Mouse (Mus musculus): ENCODE measurements around the gene Tgm4. TPM values are rescaled to one million over a fixed set of nuclear protein-coding genes. Genes with fewer than 3 reads are reported as not detected.

Gene Tgm4
- polyA plus RNA-seq, 1 experiment from 2014 or later, result 0.55 TPM

DNA sequence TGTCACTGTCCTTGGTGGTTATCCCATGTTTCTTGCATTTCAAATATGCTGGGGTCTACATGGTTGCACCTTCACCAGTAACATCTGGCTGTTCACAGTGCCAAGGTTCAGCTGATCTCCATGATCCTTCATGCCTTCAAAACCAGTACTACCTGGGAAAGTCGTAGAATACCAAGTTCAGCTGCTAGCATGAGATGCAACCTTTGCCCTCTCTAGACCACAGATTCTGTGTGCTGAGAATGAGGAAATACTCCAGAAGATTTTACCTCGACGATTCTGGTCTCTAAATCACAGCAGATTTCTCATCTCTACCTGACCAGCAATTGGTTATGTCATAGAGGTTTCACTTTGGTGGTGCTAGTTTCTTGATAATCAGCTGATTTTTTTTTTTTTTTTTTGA is 25.6 kb downstream of the Tgm4 start:
- H3K9me3 ChIP-seq, result no peaks in the 10 kb centered on the region
- H3K9ac ChIP-seq, result no peak overlapping the region
- no peak for ATAC-seq (ENCODE audit: insufficient number of reproducible peaks, insufficient read depth, low FRiP score, low TSS enrichment, low read depth)
- H3K4me2 ChIP-seq, result no peak overlapping the region
- H3K4me1 ChIP-seq, result no peaks in the 10 kb centered on the region
- WGBS, result 88% methylated on average over 3 of the region's 3 CpGs
- no peak overlapping the region for H3K4me3 ChIP-seq
- no peaks in the 10 kb centered on the region for H3K36me3 ChIP-seq
- no peak overlapping the region for H3K27ac ChIP-seq
- H3K27me3 ChIP-seq, result no peaks in the 10 kb centered on the region

DNA sequence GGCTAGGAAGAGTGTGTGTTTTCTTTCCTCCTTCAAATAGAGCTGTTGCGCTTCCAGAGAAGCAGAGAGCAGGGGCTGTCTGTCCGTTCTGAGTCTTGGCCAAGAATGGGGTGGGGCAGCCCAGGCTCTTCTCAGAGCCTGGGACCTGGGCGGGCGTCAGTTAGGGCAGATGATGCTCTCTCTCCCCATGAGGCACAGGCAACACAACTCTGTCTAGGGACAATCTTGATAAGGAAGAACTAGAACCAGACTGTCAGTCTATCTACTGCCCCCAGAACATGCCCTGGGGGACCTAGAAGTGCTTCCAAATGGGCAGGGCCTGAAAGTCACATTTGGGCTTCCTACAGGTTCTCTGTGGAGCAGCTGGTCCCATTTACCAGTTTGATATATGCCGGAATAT is 44.6 kb downstream of the Tgm4 start:
- Histone ChIP-seq H3K4me3 (no peak overlapping the region), H3K27me3 (no peaks in the 10 kb centered on the region), H3K4me1 (no peaks in the 10 kb centered on the region), H3K9ac (no peak overlapping the region), H3K36me3 (peaks cover 93% of the 10 kb centered on the region), H3K4me2 (no peak overlapping the region), H3K9me3 (no peaks in the 10 kb centered on the region), H3K27ac (no peak overlapping the region)
- ATAC-seq (ENCODE audit: insufficient number of reproducible peaks, insufficient read depth, low FRiP score, low TSS enrichment, low read depth), result no peak
- 88% methylated on average over 5 of the region's 5 CpGs for WGBS

DNA sequence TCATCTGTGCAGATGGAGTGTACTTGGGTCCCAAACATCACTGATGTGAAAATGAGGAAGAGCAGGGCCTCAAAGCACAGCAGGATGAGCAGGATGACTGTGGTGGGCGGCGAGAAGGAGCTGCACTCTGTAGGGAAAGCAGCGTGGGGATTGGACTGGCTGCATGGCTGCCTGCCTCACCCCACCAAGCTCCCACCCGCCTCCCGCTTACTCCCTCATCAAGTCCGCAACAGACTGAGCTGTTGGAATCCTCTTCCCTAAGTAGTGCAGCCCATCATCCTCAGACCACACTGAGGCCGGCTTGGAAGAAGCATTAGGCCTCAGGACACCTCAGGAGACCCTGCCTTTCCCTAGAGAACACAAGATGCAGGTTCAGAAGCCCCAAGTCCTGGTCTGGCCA is 45.8 kb downstream of the Tgm4 start:
- H3K36me3 ChIP-seq, result peaks cover 96% of the 10 kb centered on the region

DNA sequence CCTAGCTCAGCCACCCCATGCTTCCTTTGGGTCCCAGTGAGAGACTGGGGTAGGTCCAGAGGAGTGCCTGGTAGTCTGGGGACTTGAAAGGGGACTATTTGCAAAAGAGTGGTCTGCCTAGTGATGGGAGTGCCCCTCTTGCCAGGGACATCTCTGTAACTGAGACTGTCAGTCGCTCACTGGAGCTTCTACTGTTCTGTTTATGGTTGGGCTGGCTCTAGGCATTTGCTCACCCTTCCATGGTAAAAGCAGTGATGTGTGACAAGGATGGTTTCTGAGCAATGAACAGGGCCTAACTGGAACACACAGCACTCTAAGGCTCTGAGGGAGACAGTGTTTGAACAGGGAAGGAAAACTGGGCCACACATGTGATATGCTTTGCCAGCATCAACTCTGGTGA is 46.3 kb downstream of the Tgm4 start:
- no peak overlapping the region for H3K27ac ChIP-seq
- no peak overlapping the region for H3K4me3 ChIP-seq
- 91% methylated on average over 1 of the region's 1 CpGs for WGBS
- ATAC-seq (ENCODE audit: insufficient number of reproducible peaks, insufficient read depth, low FRiP score, low TSS enrichment, low read depth), result no peak
- no peaks in the 10 kb centered on the region for H3K4me1 ChIP-seq
- no peak overlapping the region for H3K9ac ChIP-seq
- no peaks in the 10 kb centered on the region for H3K27me3 ChIP-seq
- H3K9me3 ChIP-seq, result no peaks in the 10 kb centered on the region
- H3K4me2 ChIP-seq, result no peak overlapping the region
- peaks cover 96% of the 10 kb centered on the region for H3K36me3 ChIP-seq

More for the DNA sequence above, 45.8 kb downstream of the Tgm4 start:
- 92% methylated on average over 7 of the region's 7 CpGs for WGBS
- Histone ChIP-seq H3K4me1 (no peaks in the 10 kb centered on the region), H3K9ac (no peak overlapping the region), H3K9me3 (no peaks in the 10 kb centered on the region), H3K4me3 (no peak overlapping the region), H3K4me2 (no peak overlapping the region), H3K27ac (no peak overlapping the region), H3K27me3 (no peaks in the 10 kb centered on the region)
- ATAC-seq (ENCODE audit: insufficient number of reproducible peaks, insufficient read depth, low FRiP score, low TSS enrichment, low read depth), result no peak

DNA sequence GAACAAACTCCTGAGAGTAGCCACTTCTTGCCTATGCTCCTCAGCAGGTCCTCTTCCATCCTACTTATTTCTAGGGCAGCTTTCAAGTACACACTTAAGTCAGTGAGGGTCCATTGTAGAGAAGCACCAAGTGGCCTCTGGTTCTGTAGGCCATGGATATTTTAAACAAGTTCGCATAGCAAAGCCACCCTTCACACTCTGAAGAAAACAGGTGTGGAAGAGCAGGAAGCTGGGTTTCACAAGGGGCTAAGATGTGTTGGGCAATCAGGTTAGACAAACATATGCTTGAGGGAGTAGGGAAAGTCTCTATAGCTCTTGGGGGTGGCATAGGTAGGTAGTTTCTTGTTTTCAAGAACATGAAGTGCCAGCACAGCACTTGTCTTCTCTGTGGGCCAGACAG is 50.8 kb downstream of the Tgm4 start:
- Histone ChIP-seq H3K9ac (no peak overlapping the region), H3K27ac (no peak overlapping the region), H3K27me3 (no peaks in the 10 kb centered on the region), H3K36me3 (peaks cover 96% of the 10 kb centered on the region), H3K4me3 (no peak overlapping the region), H3K4me1 (no peaks in the 10 kb centered on the region), H3K9me3 (no peaks in the 10 kb centered on the region), H3K4me2 (no peak overlapping the region)
- 83% methylated on average over 1 of the region's 1 CpGs for WGBS
- no peak for ATAC-seq (ENCODE audit: insufficient number of reproducible peaks, insufficient read depth, low FRiP score, low TSS enrichment, low read depth)

DNA sequence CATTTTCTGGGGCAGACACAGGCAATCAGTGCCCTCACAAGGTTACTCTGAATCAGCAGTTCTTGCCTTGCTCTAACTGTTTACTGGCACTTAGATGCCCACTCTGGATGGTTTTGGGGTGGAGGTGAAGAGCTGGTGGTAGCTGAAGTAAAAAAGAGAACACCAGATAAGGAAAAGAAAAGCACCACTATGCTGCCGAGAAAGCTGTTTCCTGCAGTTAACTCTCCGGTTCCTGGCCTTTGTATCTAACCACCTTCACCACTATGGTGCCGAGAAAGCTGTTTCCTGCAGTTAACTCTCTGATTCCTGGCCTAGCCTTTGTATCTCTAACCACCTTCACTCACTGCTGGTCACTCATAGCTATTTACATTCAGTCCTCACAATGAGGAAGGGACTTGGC is 53.0 kb downstream of the Tgm4 start:
- WGBS, result 68% methylated on average over 3 of the region's 3 CpGs
- H3K4me3 ChIP-seq, result no peak overlapping the region
- ATAC-seq (ENCODE audit: insufficient number of reproducible peaks, insufficient read depth, low FRiP score, low TSS enrichment, low read depth), result no peak
- peaks cover 86% of the 10 kb centered on the region for H3K36me3 ChIP-seq
- no peaks in the 10 kb centered on the region for H3K27me3 ChIP-seq
- no peaks in the 10 kb centered on the region for H3K4me1 ChIP-seq
- H3K9ac ChIP-seq, result no peak overlapping the region
- no peak overlapping the region for H3K27ac ChIP-seq
- H3K9me3 ChIP-seq, result no peaks in the 10 kb centered on the region
- H3K4me2 ChIP-seq, result no peak overlapping the region

DNA sequence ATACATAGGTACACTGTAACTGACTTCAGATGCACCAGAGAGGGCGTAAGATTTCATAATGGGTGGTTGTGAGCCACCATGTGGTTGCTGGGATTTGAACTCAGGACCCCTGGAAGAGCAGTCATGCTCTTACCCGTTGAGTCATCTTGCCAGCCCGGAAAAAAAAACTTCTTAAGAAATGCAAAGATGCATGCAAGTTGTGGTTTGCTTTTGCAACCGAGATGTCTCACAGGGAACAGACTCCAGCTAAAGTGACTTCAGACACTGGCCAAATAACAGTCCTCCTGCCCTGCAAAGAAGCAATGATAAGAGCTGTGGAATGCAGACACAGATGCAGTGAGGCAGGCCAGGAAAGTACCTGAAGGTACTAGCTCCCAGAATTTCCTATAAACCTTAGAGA is 56.3 kb downstream of the Tgm4 start:
- no peak overlapping the region for H3K4me2 ChIP-seq
- H3K4me1 ChIP-seq, result no peaks in the 10 kb centered on the region
- no peak for ATAC-seq (ENCODE audit: insufficient number of reproducible peaks, insufficient read depth, low FRiP score, low TSS enrichment, low read depth)
- H3K27ac ChIP-seq, result no peak overlapping the region
- H3K36me3 ChIP-seq, result peaks cover 78% of the 10 kb centered on the region
- H3K4me3 ChIP-seq, result no peak overlapping the region
- H3K9ac ChIP-seq, result no peak overlapping the region
- H3K9me3 ChIP-seq, result no peaks in the 10 kb centered on the region
- H3K27me3 ChIP-seq, result no peaks in the 10 kb centered on the region
- 87% methylated on average over 4 of the region's 4 CpGs for WGBS

DNA sequence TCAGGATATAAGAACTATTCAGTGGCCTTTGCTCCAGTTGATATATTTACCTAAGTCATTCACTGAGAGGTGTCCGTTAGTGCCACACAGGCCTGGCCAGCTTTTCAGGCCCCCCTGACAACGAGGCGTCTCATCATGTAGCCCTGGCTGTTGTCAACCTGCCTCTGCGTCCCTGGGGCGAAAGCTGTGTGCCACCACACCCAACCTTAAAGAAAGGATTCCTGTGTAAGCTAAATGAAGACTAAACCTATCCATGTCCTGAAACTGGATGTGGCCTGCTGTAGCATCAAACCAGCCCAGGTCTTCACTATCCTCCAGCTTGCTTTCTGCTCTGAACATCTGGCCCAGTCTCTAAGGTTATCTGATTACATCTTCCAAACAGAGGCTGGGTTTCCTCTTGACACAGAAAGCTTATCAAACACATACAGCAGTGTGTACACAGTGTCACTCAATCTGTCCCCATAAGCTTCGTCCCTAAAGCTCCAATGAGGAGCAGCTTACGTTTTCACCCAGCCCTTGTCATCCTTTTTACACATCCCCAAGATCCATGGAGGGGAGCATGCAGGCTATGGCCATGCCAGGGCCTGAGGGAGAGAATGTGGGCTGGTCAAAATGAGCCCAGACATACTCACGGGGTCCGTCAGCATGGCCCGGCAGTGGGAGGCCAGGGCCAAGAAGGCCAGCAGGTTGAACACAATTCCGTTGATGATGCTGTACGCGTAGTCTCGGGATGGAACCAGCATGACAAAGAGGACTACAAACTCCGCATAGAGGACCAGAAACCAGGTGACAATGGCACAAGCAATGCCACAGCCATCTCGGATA is 65.3 kb downstream of the Tgm4 start:
- Histone ChIP-seq H3K36me3 (peaks cover 65% of the 10 kb centered on the region), H3K4me2 (no peak overlapping the region), H3K27ac (no peak overlapping the region), H3K9ac (no peak overlapping the region), H3K27me3 (no peaks in the 10 kb centered on the region), H3K9me3 (no peaks in the 10 kb centered on the region), H3K4me1 (no peaks in the 10 kb centered on the region), H3K4me3 (no peak overlapping the region)
- ATAC-seq (ENCODE audit: insufficient number of reproducible peaks, insufficient read depth, low FRiP score, low TSS enrichment, low read depth), result no peak
- WGBS, result 94% methylated on average over 16 of the region's 16 CpGs

DNA sequence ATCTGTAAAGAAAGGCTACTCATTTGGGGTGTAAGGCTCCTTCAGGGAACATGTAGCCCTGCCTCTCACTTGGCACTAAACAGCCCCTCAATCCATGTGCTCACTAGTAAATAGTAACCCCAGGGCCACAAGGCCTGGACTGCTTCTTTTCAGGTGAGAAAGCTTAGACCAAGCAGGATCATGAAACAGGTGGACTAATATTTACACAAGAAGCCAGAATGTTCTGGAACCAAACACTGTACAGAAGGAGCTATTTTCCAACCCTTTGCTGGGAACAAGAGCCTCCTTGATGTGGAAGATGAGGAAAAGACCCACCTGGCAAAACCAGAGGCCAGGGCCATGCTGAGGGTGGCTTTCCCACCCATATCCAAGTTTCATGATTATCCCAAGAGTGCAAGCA is 68.9 kb downstream of the Tgm4 start:
- Histone ChIP-seq H3K27ac (no peak overlapping the region), H3K36me3 (peaks cover 39% of the 10 kb centered on the region), H3K4me3 (no peak overlapping the region), H3K9me3 (no peaks in the 10 kb centered on the region), H3K4me1 (no peaks in the 10 kb centered on the region), H3K9ac (no peak overlapping the region), H3K27me3 (no peaks in the 10 kb centered on the region), H3K4me2 (no peak overlapping the region)
- no peak for ATAC-seq (ENCODE audit: insufficient number of reproducible peaks, insufficient read depth, low FRiP score, low TSS enrichment, low read depth)

DNA sequence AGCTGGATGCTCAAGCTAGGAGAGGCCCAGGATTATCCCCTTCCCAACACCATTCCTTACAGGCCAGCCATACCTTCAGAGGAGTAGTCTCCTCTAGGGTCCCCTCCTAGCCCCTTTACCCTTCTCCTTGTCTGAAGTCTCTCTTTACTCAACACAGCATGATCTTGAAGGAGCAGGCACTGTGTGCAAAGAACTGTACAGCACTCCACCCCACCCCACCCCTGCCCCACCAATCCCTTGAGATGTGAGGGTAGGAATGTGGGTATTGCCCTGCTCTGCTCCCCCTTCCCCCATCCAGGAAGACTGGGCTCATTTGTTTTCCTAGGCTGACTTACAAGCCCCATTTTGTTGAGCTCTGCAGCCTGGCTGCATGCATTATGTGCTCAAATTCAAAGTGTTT is 69.8 kb downstream of the Tgm4 start:
- no peak overlapping the region for H3K9ac ChIP-seq
- H3K27ac ChIP-seq, result no peak overlapping the region
- no peak overlapping the region for H3K4me3 ChIP-seq
- H3K4me1 ChIP-seq, result no peaks in the 10 kb centered on the region
- H3K9me3 ChIP-seq, result no peaks in the 10 kb centered on the region
- ATAC-seq (ENCODE audit: insufficient number of reproducible peaks, insufficient read depth, low FRiP score, low TSS enrichment, low read depth), result no peak
- H3K36me3 ChIP-seq, result peaks cover 31% of the 10 kb centered on the region
- no peaks in the 10 kb centered on the region for H3K27me3 ChIP-seq
- no peak overlapping the region for H3K4me2 ChIP-seq

DNA sequence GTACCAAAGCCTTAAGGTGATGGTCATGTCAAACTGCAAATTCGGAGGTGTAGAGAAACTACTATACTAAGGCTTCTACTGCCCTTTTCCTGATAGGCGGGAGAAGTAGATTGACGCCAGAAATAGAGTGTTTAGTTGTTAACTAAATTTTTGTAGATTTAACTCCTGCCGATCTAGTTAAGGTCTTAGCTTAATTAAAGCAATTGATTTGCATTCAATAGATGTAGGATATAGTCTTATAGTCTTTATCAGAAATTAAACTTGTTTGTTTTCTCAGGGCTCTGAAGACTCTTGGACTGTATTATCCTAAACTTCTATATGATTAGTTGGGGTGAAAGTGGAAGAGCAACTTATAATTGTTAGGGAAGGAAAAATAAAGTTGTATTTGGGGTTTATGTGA is 72.7 kb downstream of the Tgm4 start:
- peaks cover 8% of the 10 kb centered on the region for H3K4me1 ChIP-seq
- no peaks in the 10 kb centered on the region for H3K9me3 ChIP-seq
- peaks cover 15% of the 10 kb centered on the region; the same call in 1 of the 2 replicates for H3K36me3 ChIP-seq
- H3K4me3 ChIP-seq, result no peak overlapping the region
- H3K27ac ChIP-seq, result no peak overlapping the region
- no peaks in the 10 kb centered on the region for H3K27me3 ChIP-seq
- ATAC-seq (ENCODE audit: insufficient number of reproducible peaks, insufficient read depth, low FRiP score, low TSS enrichment, low read depth), result no peak
- no peak overlapping the region for H3K4me2 ChIP-seq
- H3K9ac ChIP-seq, result no peak overlapping the region
- 92% methylated on average over 4 of the region's 4 CpGs for WGBS

DNA sequence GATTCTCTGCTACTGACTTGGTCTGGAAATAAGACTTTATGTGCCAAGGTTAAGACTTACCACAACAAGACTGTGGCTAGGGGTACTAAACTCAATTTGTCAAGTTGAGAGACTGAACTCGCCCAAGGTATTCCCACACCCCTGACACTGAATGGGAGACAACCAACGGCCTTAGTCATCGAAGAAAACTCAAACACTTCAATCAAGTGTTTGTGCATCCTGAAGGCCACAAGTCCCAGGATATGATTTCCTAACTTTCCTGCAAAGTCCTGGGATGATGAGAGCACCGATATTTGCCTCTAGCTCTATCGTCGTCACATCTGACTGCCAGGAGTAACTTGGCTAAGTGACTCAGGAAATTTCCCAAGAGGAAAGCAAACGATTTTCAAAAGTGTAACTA is 74.7 kb downstream of the Tgm4 start:
- Histone ChIP-seq H3K9ac (no peak overlapping the region), H3K36me3 (peaks cover 14% of the 10 kb centered on the region; the same call in 1 of the 2 replicates), H3K27me3 (no peaks in the 10 kb centered on the region), H3K9me3 (no peaks in the 10 kb centered on the region), H3K4me1 (peaks cover 15% of the 10 kb centered on the region), H3K27ac (no peak overlapping the region), H3K4me3 (no peak overlapping the region), H3K4me2 (no peak overlapping the region)
- ATAC-seq (ENCODE audit: insufficient number of reproducible peaks, insufficient read depth, low FRiP score, low TSS enrichment, low read depth), result no peak
- 86% methylated on average over 7 of the region's 7 CpGs for WGBS
